Comparison of ENCODE assay signal across 22 mouse cellular contexts in the genomic region with DNA sequence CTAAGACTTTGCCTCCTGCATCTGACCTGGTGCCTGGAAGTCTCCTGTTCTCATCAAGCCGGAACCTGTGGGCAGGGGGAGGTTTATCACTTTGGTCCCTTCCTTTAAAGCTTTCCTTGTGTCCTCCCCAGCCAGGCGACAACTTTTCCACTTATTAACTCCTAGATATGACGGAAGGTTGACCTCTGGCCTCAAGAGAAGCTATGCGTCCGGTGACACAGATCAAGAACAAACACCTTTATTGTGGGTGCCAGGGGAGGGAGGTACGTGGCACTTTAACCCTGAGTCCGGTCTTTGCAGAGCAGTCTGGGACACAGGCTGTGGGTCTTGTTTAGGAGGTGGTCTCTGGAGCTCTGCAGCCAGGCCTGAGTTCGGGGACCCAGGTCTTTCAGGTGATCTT. TPM values are rescaled to one million over a fixed set of nuclear protein-coding genes. Genes with fewer than 3 reads are reported as not detected.
DNase-seq lines count a peak whose midpoint lies in the region; ATAC-seq and TF ChIP-seq lines count a peak whose summit lies in the region.
"Had no signal": no experiment of that assay in that cellular context is flagged by ENCODE, and none has a peak within 500 bp of the region (broad histone marks: within the 10 kb centered on the region; RNA-seq: fewer than 3 reads in every experiment).

Gene Apoc2, minus strand, starts transcription at position 70 of the 400 bp plus-strand sequence.

- no peaks in the 10 kb centered on the region for H3K27me3 ChIP-seq in liver, embryonic 13.5 days
- H3K27me3 ChIP-seq in forebrain, embryonic 10.5 days (ENCODE audit: poor library complexity, severe bottlenecking), result no peaks in the 10 kb centered on the region
- H3K27me3 ChIP-seq in midbrain, embryonic 14.5 days (ENCODE audit: control insufficient read depth, insufficient read depth, low read length), result no peaks in the 10 kb centered on the region
- H3K27me3 ChIP-seq: forebrain, embryonic 12.5 days; heart, embryonic 13.5 days had no signal

- WGBS in liver, embryonic 13.5 days (ENCODE audit: insufficient replicate concordance), result 58% methylated on average over 8 of the region's 8 CpGs
- 84% methylated on average over 8 of the region's 8 CpGs for WGBS in forebrain, embryonic 10.5 days
- 79% methylated on average over 8 of the region's 8 CpGs for WGBS in midbrain, embryonic 14.5 days

- no peak for TF ChIP-seq CTCF in bone marrow macrophage, adult 2 months (IDR thresholded peaks at IDR 0.05; ENCODE audit: low read depth, low read length)

- no peak within 1 kb of the TSS for H3K9ac ChIP-seq in liver, embryonic 13.5 days
- H3K9ac ChIP-seq in midbrain, embryonic 14.5 days (replicated peaks; ENCODE audit: low read length), result no peak within 1 kb of the TSS
- H3K9ac ChIP-seq: forebrain, embryonic 12.5 days; heart, embryonic 13.5 days had no signal

- H3K4me1 ChIP-seq in bone marrow macrophage, adult 2 months (ENCODE audit: control insufficient read depth, insufficient read depth, low read length), result peaks cover 36% of the 10 kb centered on the region
- H3K4me1 ChIP-seq in liver, embryonic 13.5 days (replicated peaks), result peaks cover 37% of the 10 kb centered on the region
- no peaks in the 10 kb centered on the region for H3K4me1 ChIP-seq in forebrain, embryonic 10.5 days
- H3K4me1 ChIP-seq in midbrain, embryonic 14.5 days (ENCODE audit: control insufficient read depth, insufficient read depth, low read length), result no peaks in the 10 kb centered on the region
- H3K4me1 ChIP-seq: forebrain, embryonic 12.5 days had no signal

- no peak for TF ChIP-seq POLR2A in bone marrow macrophage, adult 2 months (IDR thresholded peaks at IDR 0.05; ENCODE audit: borderline replicate concordance, low read depth, low read length)

- DNase-seq in adrenal gland, postnatal 14 days, result no peak
- DNase-seq in adrenal gland, postnatal 36 days, result no peak
- no peak for DNase-seq in liver, embryonic 13.5 days
- DNase-seq in urinary bladder, postnatal 14 days (ENCODE audit: low spot score), result no peak
- no peak for DNase-seq in forebrain, embryonic 10.5 days (ENCODE audit: extremely low spot score, low spot score)
- no peak for DNase-seq in midbrain, embryonic 14.5 days
- DNase-seq: adrenal gland, postnatal 25 days; cerebellum, postnatal 10 days; heart, postnatal 36 days; right cerebral cortex, postnatal 4 days; thymus, adult 18-20 months had no signal

- no peak within 1 kb of the TSS for H3K4me2 ChIP-seq in liver, embryonic 13.5 days
- H3K4me2 ChIP-seq in midbrain, embryonic 14.5 days (ENCODE audit: low read length), result no peak within 1 kb of the TSS
- H3K4me2 ChIP-seq: forebrain, embryonic 12.5 days; heart, embryonic 13.5 days had no signal

- no peak within 1 kb of the TSS for H3K4me3 ChIP-seq in bone marrow macrophage, adult 2 months (ENCODE audit: insufficient read depth, low read length)
- H3K4me3 ChIP-seq in liver, embryonic 13.5 days (replicated peaks), result no peak within 1 kb of the TSS
- H3K4me3 ChIP-seq in forebrain, embryonic 10.5 days, result no peak within 1 kb of the TSS
- H3K4me3 ChIP-seq in midbrain, embryonic 14.5 days (replicated peaks; ENCODE audit: low read depth, low read length), result no peak within 1 kb of the TSS
- H3K4me3 ChIP-seq: forebrain, embryonic 12.5 days; heart, embryonic 13.5 days; layer of hippocampus, adult 2 months had no signal

- peak within 1 kb of the TSS; percentile 69; the same call in 1 of the 2 replicates for H3K27ac ChIP-seq in bone marrow macrophage, adult 2 months (ENCODE audit: insufficient read depth, low read depth, low read length)
- peak within 1 kb of the TSS; percentile 64 for H3K27ac ChIP-seq in liver, embryonic 13.5 days
- no peak within 1 kb of the TSS for H3K27ac ChIP-seq in forebrain, embryonic 10.5 days
- no peak within 1 kb of the TSS for H3K27ac ChIP-seq in midbrain, embryonic 14.5 days (replicated peaks; ENCODE audit: low read depth, low read length)
- H3K27ac ChIP-seq: forebrain, embryonic 12.5 days; heart, embryonic 13.5 days; hindbrain, postnatal 0 days; kidney, postnatal 0 days; layer of hippocampus, adult 2 months had no signal

- ATAC-seq in liver, embryonic 13.5 days (ENCODE audit: low read depth), result no peak
- no peak for ATAC-seq in monocyte, adult 5-6 weeks (replicated peaks; ENCODE audit: insufficient number of reproducible peaks, low FRiP score, low TSS enrichment, poor library complexity, severe bottlenecking)
- no peak for ATAC-seq in midbrain, embryonic 14.5 days (ENCODE audit: low FRiP score, low TSS enrichment)
- ATAC-seq: hindbrain, postnatal 0 days had no signal

- H3K9me3 ChIP-seq in liver, embryonic 13.5 days (replicated peaks), result no peaks in the 10 kb centered on the region
- no peaks in the 10 kb centered on the region for H3K9me3 ChIP-seq in forebrain, embryonic 10.5 days
- no peaks in the 10 kb centered on the region for H3K9me3 ChIP-seq in midbrain, embryonic 14.5 days (ENCODE audit: control insufficient read depth, low read length)
- H3K9me3 ChIP-seq: forebrain, embryonic 12.5 days; heart, embryonic 13.5 days had no signal

- no peaks in the 10 kb centered on the region for H3K36me3 ChIP-seq in liver, embryonic 13.5 days
- H3K36me3 ChIP-seq in forebrain, embryonic 10.5 days (replicated peaks), result no peaks in the 10 kb centered on the region
- no peaks in the 10 kb centered on the region for H3K36me3 ChIP-seq in midbrain, embryonic 14.5 days (ENCODE audit: control insufficient read depth, insufficient read depth, low read length)
- H3K36me3 ChIP-seq: forebrain, embryonic 12.5 days; heart, embryonic 13.5 days had no signal

RNA-seq across cellular contexts. Expression of gene Apoc2, which starts in this region (rescaled TPM):
- total RNA-seq in adrenal gland, postnatal 14 days (2021), result 53.4 TPM in 1 of 2 replicates, not detected in the other
- 1 to 10 TPM in 1 of 2 experiments, not detected in 1; 1.9 TPM for total RNA-seq in adrenal gland, postnatal 36 days (2021)
- 56.2 and 70.4 TPM in 2 replicates for polyA plus RNA-seq in bone marrow macrophage, adult 2 months (2012; ENCODE audit: insufficient read depth, insufficient read length, missing spikeins)
- polyA plus RNA-seq in liver, embryonic 13.5 days (2015; fragmentation: Nextera tagmentation; extraction: Ambion mirVana), result 568 and 648 TPM in 2 replicates
- 221 to 583 TPM (median 515 TPM) in 3 replicates for total RNA-seq in monocyte, adult 5-6 weeks (2017)
- 0.39 TPM in 1 of 2 replicates, not detected in the other for polyA plus RNA-seq in forebrain, embryonic 10.5 days (2016; fragmentation: Nextera tagmentation; extraction: Ambion mirVana)
- 0.37 TPM in 1 of 2 replicates, not detected in the other for polyA plus RNA-seq in midbrain, embryonic 14.5 days (2014; fragmentation: Nextera tagmentation; extraction: Ambion mirVana)
- total RNA-seq: adrenal gland, postnatal 25 days; heart, postnatal 36 days; hindbrain, postnatal 0 days; layer of hippocampus, adult 2 months; left cerebral cortex, adult 18-20 months; megakaryocyte-erythroid progenitor cell, adult 5-6 weeks; MEL had no signal
- polyA plus RNA-seq: forebrain, embryonic 12.5 days; frontal cortex, adult 2 months had no signal

Comparison
In these comparisons a context has a peak if more than half of its experiments do, and no peak if none do; other contexts are left out.
1. RNA of gene Apoc2 (polyA plus RNA-seq): 568 to 648 TPM in liver, embryonic 13.5 days and 56.2 to 70.4 TPM in bone marrow macrophage, adult 2 months; 0.37 TPM in midbrain, embryonic 14.5 days and 0.39 TPM in forebrain, embryonic 10.5 days; every median in the first group is over 10 times any median in the second.
2. H3K27ac ChIP-seq: peak in bone marrow macrophage, adult 2 months (single experiment) and liver, embryonic 13.5 days (single experiment); none in forebrain, embryonic 10.5 days (single experiment) and midbrain, embryonic 14.5 days (single experiment).